Mouse (Mus musculus) heart, adult 2 months (tissue): ENCODE measurements around the gene Chic1. TPM values are rescaled to one million over a fixed set of nuclear protein-coding genes. Genes with fewer than 3 reads are reported as not detected.

Experiments
- DNase-seq, 2 experiments: peaks; one replicate each; pipeline ENCODE4 v3.0.0; 2021
- H3K27ac ChIP-seq: fragments of 200-600 bp; 2 replicates; pipeline ENCODE4 v1.8.1; 2022
- H3K27me3 ChIP-seq: fragments of 200-500 bp; 2 replicates; pipeline ENCODE4 v1.6.1; 2012; ENCODE audit warnings: mild to moderate bottlenecking, low read length, inconsistent platforms, mixed read lengths; ENCODE audit not compliant: control insufficient read depth, insufficient read depth
- H3K36me3 ChIP-seq: fragments of 200-500 bp; 2 replicates; pipeline ENCODE4 v1.6.1; 2012; ENCODE audit warnings: low read length, inconsistent platforms; ENCODE audit not compliant: control insufficient read depth, insufficient read depth
- H3K4me1 ChIP-seq: fragments of 200-500 bp; 2 replicates; pipeline ENCODE4 v1.6.1; 2011; ENCODE audit warnings: low read length; ENCODE audit not compliant: control insufficient read depth, insufficient read depth
- H3K4me3 ChIP-seq: fragments of 200-600 bp; 2 replicates; pipeline ENCODE4 v1.8.1; 2022
- H3K79me2 ChIP-seq: fragments of 200-500 bp; replicated peaks from 2 replicates; pipeline ENCODE4 v1.6.1; 2012; ENCODE audit warnings: mild to moderate bottlenecking, inconsistent platforms, low read length, moderate library complexity, mixed read lengths; ENCODE audit not compliant: control insufficient read depth, insufficient read depth
- H3K9ac ChIP-seq: fragments of 200-500 bp; 2 replicates; pipeline ENCODE4 v1.6.1; 2012; ENCODE audit warnings: low read depth, mild to moderate bottlenecking, control low read depth, inconsistent platforms, low read length, mixed read lengths
- CTCF ChIP-seq: fragments of 200-600 bp; IDR thresholded peaks from 2 replicates; pipeline ENCODE4 v1.8.1; 2022; ENCODE audit warnings: antibody characterized with exemption, mild to moderate bottlenecking, moderate library complexity
- EP300 ChIP-seq: fragments of 200-500 bp; IDR thresholded peaks from 2 replicates; pipeline ENCODE4 v1.6.1; 2011; ENCODE audit warnings: low read depth, low read length, control low read depth; ENCODE audit not compliant: insufficient read depth
- POLR2A ChIP-seq: fragments of 200-500 bp; IDR thresholded peaks from 2 replicates; pipeline ENCODE4 v1.6.1; 2011; ENCODE audit warnings: mild to moderate bottlenecking, low read depth, low read length, control low read depth; ENCODE audit not compliant: insufficient read depth
- WGBS: fragments of 180-500 bp; shearing (Covaris S2); methylation state at CpG from one replicate; pipeline ENCODE4 v1.1.7; 2018; 5-methylcytosine and 5-hydroxymethylcytosine counted together
- intact Hi-C: fragments of 180-260 bp; cut with DNase I; formaldehyde crosslinking; loops from one replicate; pipeline ENCODE4 v1.15.1; 2025
- polyA plus RNA-seq: library from polyadenylated mRNA; depleted of rRNA; stranded (reverse); fragments of >200 nt; gene quantifications from 2 replicates; pipeline ENCODE4 v1.2.3, GENCODE M21; 2012
- total RNA-seq, 2 experiments: library from RNA; stranded (reverse); gene quantifications; 2 replicates each; pipeline ENCODE4 v1.2.3; 2021

The Chic1 gene
- total and polyA plus RNA-seq, 3 experiments = 0.21 to 0.76 (median 0.61) TPM

- TF ChIP-seq POLR2A (no peak), EP300 (no peak), CTCF (no peak)
- no peak overlapping the region for H3K27ac ChIP-seq
- H3K9ac ChIP-seq = no peak overlapping the region
- no peak overlapping the region for H3K4me3 ChIP-seq
- DNase-seq = no peak
- H3K36me3 ChIP-seq = no peaks in the 10 kb centered on the region
- intact Hi-C loops = no loop called here
- WGBS = 76% methylated on average over 1 of the region's 1 CpGs
- H3K27me3 ChIP-seq = no peaks in the 10 kb centered on the region
- no peaks in the 10 kb centered on the region for H3K79me2 ChIP-seq
- no peaks in the 10 kb centered on the region for H3K4me1 ChIP-seq
These were observed 37.6 kb downstream of the Chic1 start for GRCm38 (mm10) chrX:103393841-103394240.

GRCm38 (mm10) chrX:103405021-103405420 lies 48.7 kb downstream of the Chic1 start:
- Histone ChIP-seq H3K9ac (no peak overlapping the region), H3K4me3 (no peak overlapping the region), H3K27ac (no peak overlapping the region), H3K36me3 (no peaks in the 10 kb centered on the region), H3K79me2 (no peaks in the 10 kb centered on the region), H3K27me3 (no peaks in the 10 kb centered on the region), H3K4me1 (no peaks in the 10 kb centered on the region)
- no peak for DNase-seq
- intact Hi-C loops = no loop called here
- 64% methylated on average over 13 of the region's 13 CpGs for WGBS
- TF ChIP-seq POLR2A (no peak), CTCF (no peak), EP300 (no peak)

GRCm38 (mm10) chrX:103414167-103414566 lies 57.9 kb downstream of the Chic1 start, which contains the start of gene Tsx:
Gene Tsx (plus strand): TSS chrX:103414467.
- Histone ChIP-seq H3K4me1 (no peaks in the 10 kb centered on the region), H3K4me3 (no peak within 1 kb of the TSS), H3K79me2 (no peaks in the 10 kb centered on the region), H3K27me3 (no peaks in the 10 kb centered on the region), H3K9ac (no peak within 1 kb of the TSS), H3K27ac (no peak within 1 kb of the TSS), H3K36me3 (no peaks in the 10 kb centered on the region)
- TF ChIP-seq POLR2A (no peak), CTCF (no peak), EP300 (no peak)
- intact Hi-C loops = no loop called here
- no peak for DNase-seq
- WGBS = 76% methylated on average over 5 of the region's 5 CpGs

GRCm38 (mm10) chrX:103421710-103422109 lies 65.4 kb downstream of the Chic1 start, which contains the start of gene Gm26992:
Gene Gm26992 (plus strand): TSS chrX:103422010.
- Histone ChIP-seq H3K9ac (no peak within 1 kb of the TSS), H3K79me2 (no peaks in the 10 kb centered on the region), H3K27ac (no peak within 1 kb of the TSS), H3K4me1 (no peaks in the 10 kb centered on the region), H3K27me3 (no peaks in the 10 kb centered on the region), H3K36me3 (no peaks in the 10 kb centered on the region), H3K4me3 (no peak within 1 kb of the TSS)
- intact Hi-C loops = no loop called here
- 84% methylated on average over 2 of the region's 2 CpGs for WGBS
- TF ChIP-seq EP300 = no peak
- no peak for TF ChIP-seq CTCF
- TF ChIP-seq POLR2A = no peak
- no peak for DNase-seq

- Histone ChIP-seq H3K4me1 (no peaks in the 10 kb centered on the region), H3K79me2 (no peaks in the 10 kb centered on the region), H3K27me3 (no peaks in the 10 kb centered on the region), H3K27ac (no peak overlapping the region), H3K36me3 (no peaks in the 10 kb centered on the region), H3K9ac (no peak overlapping the region), H3K4me3 (no peak overlapping the region)
- TF ChIP-seq EP300 (no peak), POLR2A (no peak), CTCF (no peak)
- 58% methylated on average over 7 of the region's 7 CpGs for WGBS
- DNase-seq = no peak
- intact Hi-C loops = no loop called here
These were observed 71.4 kb downstream of the Chic1 start for GRCm38 (mm10) chrX:103427677-103428076.

GRCm38 (mm10) chrX:103432293-103432692 lies 76.0 kb downstream of the Chic1 start:
- Histone ChIP-seq H3K4me3 (no peak overlapping the region), H3K9ac (no peak overlapping the region), H3K27me3 (no peaks in the 10 kb centered on the region), H3K36me3 (no peaks in the 10 kb centered on the region), H3K27ac (no peak overlapping the region), H3K4me1 (no peaks in the 10 kb centered on the region), H3K79me2 (no peaks in the 10 kb centered on the region)
- intact Hi-C loops = no loop called here
- no peak for DNase-seq
- WGBS = 71% methylated on average over 7 of the region's 7 CpGs
- TF ChIP-seq EP300 (no peak), POLR2A (no peak), CTCF (no peak)
